Mouse (Mus musculus): ENCODE data around the gene Akt1s1.

DNA sequence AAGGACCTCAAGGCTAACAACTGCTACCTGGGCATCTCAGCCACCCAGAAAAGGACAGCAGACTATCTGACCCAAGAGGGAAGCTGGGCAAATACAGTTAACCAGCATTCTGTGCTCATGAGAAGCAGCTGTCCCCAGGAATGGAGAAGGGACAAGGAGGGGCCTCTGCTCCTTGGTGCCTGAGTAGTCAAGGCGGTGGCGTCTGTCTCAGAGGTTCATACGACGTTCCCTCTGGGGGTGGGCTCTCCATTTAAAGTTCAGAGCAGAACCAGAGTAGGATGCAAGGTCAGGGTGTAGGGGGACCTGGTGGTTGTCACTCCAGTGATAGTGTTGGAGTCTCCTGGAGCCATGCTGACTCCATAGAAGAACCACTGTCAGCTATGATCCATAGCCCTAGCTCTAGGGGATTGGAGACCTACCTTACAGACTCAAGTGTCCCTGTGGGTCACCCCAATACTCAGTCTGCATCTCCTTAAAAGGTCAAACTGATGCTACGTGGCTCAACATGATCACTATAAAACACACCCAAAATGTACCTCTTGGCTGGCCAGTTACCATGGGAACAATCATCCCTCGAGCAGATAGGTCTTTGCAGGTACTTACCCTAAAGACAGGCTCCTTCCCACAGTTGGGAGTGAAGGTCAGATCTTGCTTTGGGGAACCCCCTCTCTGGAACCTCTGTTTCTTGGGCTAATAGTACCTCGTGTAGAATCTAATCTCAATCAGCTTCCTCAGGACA lies 37.8 kb upstream of the Akt1s1 start:
- TF ChIP-seq CTCF (IDR thresholded peaks at IDR 0.05; ENCODE audit: control insufficient read depth, insufficient read depth, low read length), result no peak
- no peak for TF ChIP-seq POLR2A (IDR thresholded peaks at IDR 0.05; ENCODE audit: borderline replicate concordance, control insufficient read depth, low read depth, low read length)

Measured in bone marrow, adult 2 months (tissue).